Mouse (Mus musculus) brain, embryonic 14.5 days (tissue): ENCODE data around the gene Unc45b.
"Not testable (repeated sequence)": the region's sequence is repeated elsewhere in the genome, so short reads cannot be mapped to it uniquely, and the experiment has no call there.

Experiments used
- CTCF ChIP-seq: fragments of 200-500 bp; IDR thresholded peaks from 2 replicates; pipeline ENCODE4 v1.5.1; 2012; ENCODE audit warnings: inconsistent platforms, mild to moderate bottlenecking, moderate library complexity, borderline replicate concordance; ENCODE audit not compliant: insufficient read depth, insufficient read length; ENCODE audit errors: extremely low read depth
- POLR2A ChIP-seq: fragments of 200-500 bp; IDR thresholded peaks from 2 replicates; pipeline ENCODE4 v1.6.1; 2012; ENCODE audit warnings: mild to moderate bottlenecking, inconsistent platforms, borderline replicate concordance; ENCODE audit not compliant: poor library complexity, insufficient read depth, insufficient read length, severe bottlenecking; ENCODE audit errors: extremely low read depth

GRCm38 (mm10) chr11:82931161-82931560 lies 20.8 kb downstream of the Unc45b start:
- not testable (repeated sequence) for TF ChIP-seq POLR2A, CTCF
